ENCODE assay signal across 27 mouse cellular contexts in the genomic region with DNA sequence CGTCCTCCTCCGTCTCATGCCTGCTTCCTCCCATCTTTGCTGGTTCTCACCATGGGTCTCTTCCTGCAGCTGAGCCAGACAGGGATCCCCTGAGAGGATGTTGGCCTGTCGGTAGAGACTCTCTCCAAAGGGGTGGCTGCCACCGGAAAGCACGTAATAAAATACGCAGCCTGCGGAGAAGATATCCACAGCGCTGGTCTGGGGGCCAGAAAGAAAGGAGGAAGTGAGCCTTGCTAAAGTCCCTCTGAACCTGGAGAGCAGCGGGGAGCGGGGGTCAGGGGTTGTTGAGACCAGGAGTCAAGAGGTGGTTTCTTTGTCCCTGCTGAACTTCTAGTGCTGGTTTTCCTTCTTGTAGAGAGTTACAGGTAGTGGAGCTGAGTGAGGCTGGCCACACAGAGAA. TPM values are rescaled to one million over a fixed set of nuclear protein-coding genes. Genes with fewer than 3 reads are reported as not detected.
DNase-seq lines count a peak whose midpoint lies in the region; ATAC-seq lines count a peak whose summit lies in the region.
"Had no signal": no experiment of that assay in that cellular context is flagged by ENCODE, and none has a peak within 500 bp of the region (broad histone marks: within the 10 kb centered on the region; RNA-seq: fewer than 3 reads in every experiment).

No protein-coding gene starts in this region.

- H3K4me1 ChIP-seq in midbrain, embryonic 11.5 days (ENCODE audit: control insufficient read depth, insufficient read depth, low read length), result no peaks in the 10 kb centered on the region
- H3K4me1 ChIP-seq in midbrain, embryonic 10.5 days, result no peaks in the 10 kb centered on the region
- H3K4me1 ChIP-seq: embryonic facial prominence, embryonic 10.5 days; embryonic facial prominence, embryonic 12.5 days; forebrain, embryonic 13.5 days; forebrain, embryonic 15.5 days had no signal

- H3K4me2 ChIP-seq in midbrain, embryonic 11.5 days, result no peak overlapping the region
- H3K4me2 ChIP-seq: embryonic facial prominence, embryonic 12.5 days; forebrain, embryonic 13.5 days; forebrain, embryonic 15.5 days had no signal

- WGBS in midbrain, embryonic 11.5 days, result 82% methylated on average over 10 of the region's 10 CpGs
- WGBS in midbrain, embryonic 10.5 days, result 83% methylated on average over 10 of the region's 10 CpGs

- ATAC-seq in midbrain, embryonic 11.5 days (ENCODE audit: low FRiP score), result no peak
- ATAC-seq in granulocyte monocyte progenitor cell, adult 5-6 weeks (replicated peaks; ENCODE audit: poor library complexity, severe bottlenecking), result peak; percentile 69
- ATAC-seq in megakaryocyte, adult 5-6 weeks (ENCODE audit: poor library complexity, severe bottlenecking), result peak; percentile 43
- peak; percentile 58 for ATAC-seq in megakaryocyte progenitor cell, adult 5-6 weeks (replicated peaks; ENCODE audit: poor library complexity)
- no peak for ATAC-seq in CD4-positive, CD25-positive, alpha-beta regulatory T cell, adult 4 months
- ATAC-seq: activated CD4-positive, CD25-positive, alpha-beta regulatory T cell, adult 4 months; forebrain, embryonic 13.5 days; forebrain, embryonic 15.5 days; forebrain, postnatal 0 days; Patski had no signal

- H3K4me3 ChIP-seq in midbrain, embryonic 11.5 days (ENCODE audit: low read depth, low read length), result no peak overlapping the region
- no peak overlapping the region for H3K4me3 ChIP-seq in midbrain, embryonic 10.5 days
- H3K4me3 ChIP-seq: embryonic facial prominence, embryonic 10.5 days; embryonic facial prominence, embryonic 12.5 days; forebrain, embryonic 13.5 days; forebrain, embryonic 15.5 days had no signal

- no peak overlapping the region for H3K27ac ChIP-seq in midbrain, embryonic 11.5 days (ENCODE audit: low read depth, low read length)
- no peak overlapping the region for H3K27ac ChIP-seq in midbrain, embryonic 10.5 days (replicated peaks)
- H3K27ac ChIP-seq: embryonic facial prominence, embryonic 10.5 days; embryonic facial prominence, embryonic 12.5 days; forebrain, embryonic 13.5 days; forebrain, embryonic 15.5 days had no signal

- H3K9ac ChIP-seq in midbrain, embryonic 11.5 days (ENCODE audit: low read length), result no peak overlapping the region
- H3K9ac ChIP-seq: embryonic facial prominence, embryonic 12.5 days; forebrain, embryonic 13.5 days; forebrain, embryonic 15.5 days; forebrain, postnatal 0 days had no signal

- no peaks in the 10 kb centered on the region for H3K27me3 ChIP-seq in midbrain, embryonic 11.5 days (ENCODE audit: control insufficient read depth, insufficient read depth, low read length)
- H3K27me3 ChIP-seq in midbrain, embryonic 10.5 days (ENCODE audit: low read depth, poor library complexity, severe bottlenecking), result no peaks in the 10 kb centered on the region
- H3K27me3 ChIP-seq: embryonic facial prominence, embryonic 12.5 days; forebrain, embryonic 13.5 days; forebrain, embryonic 15.5 days; Patski had no signal

- peak; percentile 57 for DNase-seq in midbrain, embryonic 11.5 days (ENCODE audit: low spot score, missing footprints)
- no peak for DNase-seq in midbrain, embryonic 10.5 days (ENCODE audit: low spot score)
- DNase-seq in gastrocnemius, adult 18-20 months (ENCODE audit: low spot score), result no peak
- no peak for DNase-seq in urinary bladder, postnatal 4 days (ENCODE audit: low spot score in 2 of 2)
- DNase-seq: adrenal gland, postnatal 10 days; adrenal gland, postnatal 25 days; cerebellum, adult 11 months; cerebellum, adult 18-20 months; cerebellum, adult 8-10 months; cerebellum, adult 9-11 months; cerebellum, postnatal 14 days; cerebellum, postnatal 36 days; forebrain, postnatal 0 days had no signal

- H3K36me3 ChIP-seq in midbrain, embryonic 11.5 days (ENCODE audit: control insufficient read depth, insufficient read depth, low read length), result peaks cover 20% of the 10 kb centered on the region; the same call in 1 of the 2 replicates
- H3K36me3 ChIP-seq in midbrain, embryonic 10.5 days, result peaks cover 45% of the 10 kb centered on the region

- H3K9me3 ChIP-seq in midbrain, embryonic 11.5 days (ENCODE audit: control insufficient read depth, low read length), result no peaks in the 10 kb centered on the region
- no peaks in the 10 kb centered on the region for H3K9me3 ChIP-seq in midbrain, embryonic 10.5 days (replicated peaks)
- H3K9me3 ChIP-seq: embryonic facial prominence, embryonic 10.5 days; embryonic facial prominence, embryonic 12.5 days; forebrain, embryonic 13.5 days; forebrain, embryonic 15.5 days; G1E had no signal

RNA-seq across cellular contexts. Expression of gene Plk1, which starts 12.4 kb away (rescaled TPM):
- 114 and 129 TPM in 2 replicates for polyA plus RNA-seq in midbrain, embryonic 11.5 days (2014; fragmentation: Nextera tagmentation; extraction: Ambion mirVana)
- 222 and 248 TPM in 2 replicates for polyA plus RNA-seq in midbrain, embryonic 10.5 days (2016; fragmentation: Nextera tagmentation; extraction: Ambion mirVana)
- total RNA-seq in granulocyte monocyte progenitor cell, adult 5-6 weeks (2014; fragmentation: Nextera tagmentation), result 13.4 and 25.5 TPM in 2 replicates
- total RNA-seq in granulocyte monocyte progenitor cell, adult 5-6 weeks (2017), result 31.7 and 34.6 TPM in 2 replicates
- total RNA-seq in megakaryocyte, adult 5-6 weeks (2015), result 46.9 and 48.0 TPM in 2 replicates
- 52.6 and 60.9 TPM in 2 replicates for total RNA-seq in megakaryocyte, adult 5-6 weeks (2017)
- 47.5 and 49.1 TPM in 2 replicates for total RNA-seq in megakaryocyte progenitor cell, adult 5-6 weeks (2015)
- total RNA-seq in megakaryocyte progenitor cell, adult 5-6 weeks (2017), result 41.1 and 45.4 TPM in 2 replicates
- total RNA-seq in gastrocnemius, adult 18-20 months (2021), result under 1 TPM; 0.09 to 0.21 TPM
- polyA plus RNA-seq in CD4-positive, CD25-positive, alpha-beta regulatory T cell, adult 4 months (2017; shearing (Covaris generic)), result 10 to 100 TPM in 1 of 2 experiments, 1 to 10 TPM in 1; 5.3 to 17.9 TPM

RNA-seq across cellular contexts. Expression of gene Ern2, which starts 14.4 kb away (rescaled TPM):
- polyA plus RNA-seq in midbrain, embryonic 11.5 days (2014; fragmentation: Nextera tagmentation; extraction: Ambion mirVana), result 0.04 and 0.07 TPM in 2 replicates
- polyA plus RNA-seq in midbrain, embryonic 10.5 days (2016; fragmentation: Nextera tagmentation; extraction: Ambion mirVana), result 0.11 TPM in 1 of 2 replicates, not detected in the other
- total RNA-seq in granulocyte monocyte progenitor cell, adult 5-6 weeks (2014; fragmentation: Nextera tagmentation), result not detected in 2 replicates
- not detected in 2 replicates for total RNA-seq in granulocyte monocyte progenitor cell, adult 5-6 weeks (2017)
- not detected in 2 replicates for total RNA-seq in megakaryocyte, adult 5-6 weeks (2015)
- total RNA-seq in megakaryocyte, adult 5-6 weeks (2017), result not detected in 2 replicates
- not detected in 2 replicates for total RNA-seq in megakaryocyte progenitor cell, adult 5-6 weeks (2015)
- not detected in 2 replicates for total RNA-seq in megakaryocyte progenitor cell, adult 5-6 weeks (2017)
- total RNA-seq in gastrocnemius, adult 18-20 months (2021), result not detected
- polyA plus RNA-seq in CD4-positive, CD25-positive, alpha-beta regulatory T cell, adult 4 months (2017; shearing (Covaris generic)), result under 1 TPM in 1 of 2 experiments, not detected in 1; 0.11 TPM
- total RNA-seq: CH12.LX, G1E had no signal
- polyA plus RNA-seq: activated CD4-positive, CD25-positive, alpha-beta regulatory T cell, adult 4 months; C2C12; embryonic facial prominence, embryonic 12.5 days; G1E; Patski had no signal

RNA-seq across cellular contexts. Expression of gene Dctn5, which starts 38.8 kb away (rescaled TPM):
- 140 and 141 TPM in 2 replicates for polyA plus RNA-seq in midbrain, embryonic 11.5 days (2014; fragmentation: Nextera tagmentation; extraction: Ambion mirVana)
- polyA plus RNA-seq in midbrain, embryonic 10.5 days (2016; fragmentation: Nextera tagmentation; extraction: Ambion mirVana), result 130 and 143 TPM in 2 replicates
- total RNA-seq in granulocyte monocyte progenitor cell, adult 5-6 weeks (2014; fragmentation: Nextera tagmentation), result 62.6 and 69.1 TPM in 2 replicates
- total RNA-seq in granulocyte monocyte progenitor cell, adult 5-6 weeks (2017), result 72.8 and 79.9 TPM in 2 replicates
- 64.7 and 75.2 TPM in 2 replicates for total RNA-seq in megakaryocyte, adult 5-6 weeks (2015)
- 81.3 and 94.4 TPM in 2 replicates for total RNA-seq in megakaryocyte, adult 5-6 weeks (2017)
- 61.3 and 62.8 TPM in 2 replicates for total RNA-seq in megakaryocyte progenitor cell, adult 5-6 weeks (2015)
- total RNA-seq in megakaryocyte progenitor cell, adult 5-6 weeks (2017), result 75.4 and 83.6 TPM in 2 replicates
- total RNA-seq in gastrocnemius, adult 18-20 months (2021), result 10 to 100 TPM; 16.2 to 16.3 TPM
- 100 to 1,000 TPM in 1 of 2 experiments, 10 to 100 TPM in 1; 97.3 to 118 TPM for polyA plus RNA-seq in CD4-positive, CD25-positive, alpha-beta regulatory T cell, adult 4 months (2017; shearing (Covaris generic))

RNA-seq across cellular contexts. Expression of gene Palb2, which starts 38.8 kb away (rescaled TPM):
- 19.0 and 22.6 TPM in 2 replicates for polyA plus RNA-seq in midbrain, embryonic 11.5 days (2014; fragmentation: Nextera tagmentation; extraction: Ambion mirVana)
- polyA plus RNA-seq in midbrain, embryonic 10.5 days (2016; fragmentation: Nextera tagmentation; extraction: Ambion mirVana), result 21.0 and 26.0 TPM in 2 replicates
- total RNA-seq in granulocyte monocyte progenitor cell, adult 5-6 weeks (2014; fragmentation: Nextera tagmentation), result 40.6 and 41.8 TPM in 2 replicates
- total RNA-seq in granulocyte monocyte progenitor cell, adult 5-6 weeks (2017), result 20.4 and 26.4 TPM in 2 replicates
- 15.4 and 15.7 TPM in 2 replicates for total RNA-seq in megakaryocyte, adult 5-6 weeks (2015)
- total RNA-seq in megakaryocyte, adult 5-6 weeks (2017), result 8.1 and 11.5 TPM in 2 replicates
- 26.8 and 26.9 TPM in 2 replicates for total RNA-seq in megakaryocyte progenitor cell, adult 5-6 weeks (2015)
- total RNA-seq in megakaryocyte progenitor cell, adult 5-6 weeks (2017), result 21.9 and 22.2 TPM in 2 replicates
- total RNA-seq in gastrocnemius, adult 18-20 months (2021), result under 1 TPM; 0.43 to 0.71 TPM
- polyA plus RNA-seq in CD4-positive, CD25-positive, alpha-beta regulatory T cell, adult 4 months (2017; shearing (Covaris generic)), result 10 to 100 TPM in 1 of 2 experiments, 1 to 10 TPM in 1; 10.0 to 12.7 TPM

RNA-seq across cellular contexts. Expression of gene Chp2, which starts 47.7 kb away (rescaled TPM):
- 0.20 and 0.29 TPM in 2 replicates for polyA plus RNA-seq in midbrain, embryonic 11.5 days (2014; fragmentation: Nextera tagmentation; extraction: Ambion mirVana)
- polyA plus RNA-seq in midbrain, embryonic 10.5 days (2016; fragmentation: Nextera tagmentation; extraction: Ambion mirVana), result 0.21 TPM in 1 of 2 replicates, not detected in the other
- total RNA-seq in granulocyte monocyte progenitor cell, adult 5-6 weeks (2014; fragmentation: Nextera tagmentation), result 1.7 TPM in 1 of 2 replicates, not detected in the other
- total RNA-seq in granulocyte monocyte progenitor cell, adult 5-6 weeks (2017), result not detected in 2 replicates
- total RNA-seq in megakaryocyte, adult 5-6 weeks (2015), result 0.27 TPM in 1 of 2 replicates, not detected in the other
- 0.18 and 0.94 TPM in 2 replicates for total RNA-seq in megakaryocyte, adult 5-6 weeks (2017)
- total RNA-seq in megakaryocyte progenitor cell, adult 5-6 weeks (2015), result not detected in 2 replicates
- total RNA-seq in megakaryocyte progenitor cell, adult 5-6 weeks (2017), result not detected in 2 replicates
- 1 to 10 TPM; 4.3 to 5.3 TPM for total RNA-seq in gastrocnemius, adult 18-20 months (2021)
- polyA plus RNA-seq in CD4-positive, CD25-positive, alpha-beta regulatory T cell, adult 4 months (2017; shearing (Covaris generic)), result not detected
- total RNA-seq: CH12.LX had no signal
- polyA plus RNA-seq: activated CD4-positive, CD25-positive, alpha-beta regulatory T cell, adult 4 months; C2C12; embryonic facial prominence, embryonic 10.5 days; embryonic facial prominence, embryonic 12.5 days; forebrain, embryonic 11.5 days; G1E; Patski had no signal

Comparison
In these comparisons a context has a peak if more than half of its experiments do, and no peak if none do; other contexts are left out.
1. ATAC-seq: peak in granulocyte monocyte progenitor cell, adult 5-6 weeks (single experiment), megakaryocyte, adult 5-6 weeks (single experiment) and megakaryocyte progenitor cell, adult 5-6 weeks (single experiment); none in midbrain, embryonic 11.5 days (single experiment) and CD4-positive, CD25-positive, alpha-beta regulatory T cell, adult 4 months (single experiment).
2. RNA of gene Plk1, which starts 12.4 kb away (total RNA-seq): 46.9 to 60.9 TPM in megakaryocyte, adult 5-6 weeks, 41.1 to 49.1 TPM in megakaryocyte progenitor cell, adult 5-6 weeks and 13.4 to 34.6 TPM in granulocyte monocyte progenitor cell, adult 5-6 weeks; 0.09 to 0.21 TPM in gastrocnemius, adult 18-20 months; every median in the first group is over 10 times any median in the second.